Mouse (Mus musculus) myocyte (in vitro differentiated cells): Measurements from ENCODE around the gene Lrrc15. TPM values are rescaled to one million over a fixed set of nuclear protein-coding genes. Genes with fewer than 3 reads are reported as not detected.

Experiments used
- H3K27me3 ChIP-seq: one replicate; pipeline ENCODE4 v1.6.1; 2011; ENCODE audit not compliant: control insufficient read depth, insufficient read depth, insufficient read length
- H3K36me3 ChIP-seq: one replicate; pipeline ENCODE4 v1.6.1; 2011; ENCODE audit not compliant: control insufficient read depth, insufficient read depth
- H3K4me2 ChIP-seq: one replicate; pipeline ENCODE4 v1.6.1; 2011; ENCODE audit warnings: low read depth, control low read depth
- H3K4me3 ChIP-seq: one replicate; pipeline ENCODE4 v1.5.1; 2011; ENCODE audit warnings: mild to moderate bottlenecking, control low read depth, moderate library complexity
- H3K79me2 ChIP-seq: one replicate; pipeline ENCODE4 v1.6.1; 2011; ENCODE audit not compliant: control insufficient read depth, insufficient read depth
- H3ac ChIP-seq: one replicate; pipeline ENCODE4 v1.6.1; 2011; ENCODE audit not compliant: control insufficient read depth, insufficient read length
- CEBPB ChIP-seq: IDR thresholded peaks from 2 replicates; pipeline ENCODE4 v1.6.1; 2011; ENCODE audit warnings: mild to moderate bottlenecking, moderate library complexity; ENCODE audit not compliant: poor library complexity, insufficient read depth, severe bottlenecking
- E2F4 ChIP-seq: IDR thresholded peaks from one replicate; pipeline ENCODE4 v1.6.1; 2011; ENCODE audit warnings: mild to moderate bottlenecking, control low read depth, moderate library complexity; ENCODE audit not compliant: insufficient read depth
- MAX ChIP-seq: IDR thresholded peaks from one replicate; pipeline ENCODE4 v1.6.1; 2011; ENCODE audit warnings: low read depth, mild to moderate bottlenecking, control low read depth
- MYOD1 ChIP-seq, 3 experiments: IDR thresholded peaks; one replicate each; pipeline ENCODE4 v1.6.1; 2011; ENCODE audit warnings: control low read depth in 2 of 3, low read depth in 2 of 3, mild to moderate bottlenecking in 2 of 3, moderate library complexity in 1 of 3; ENCODE audit not compliant: insufficient read length in 2 of 3, control insufficient read depth in 1 of 3
- MYOG ChIP-seq, 3 experiments: IDR thresholded peaks; one replicate each; pipeline ENCODE4 v1.6.1; 2011; ENCODE audit warnings: control low read depth in 2 of 3, low read depth in 2 of 3, mild to moderate bottlenecking in 2 of 3; ENCODE audit not compliant: insufficient read length in 2 of 3, control insufficient read depth in 1 of 3, insufficient read depth in 1 of 3
- POLR2A ChIP-seq: IDR thresholded peaks from one replicate; pipeline ENCODE4 v1.6.1; 2011; ENCODE audit warnings: low read depth, mild to moderate bottlenecking, control low read depth, moderate library complexity; ENCODE audit not compliant: insufficient read length
- POLR2AphosphoS2 ChIP-seq: IDR thresholded peaks from one replicate; pipeline ENCODE4 v1.6.1; 2011; ENCODE audit warnings: low read depth, control low read depth; ENCODE audit not compliant: insufficient read length
- REST ChIP-seq: IDR thresholded peaks from one replicate; pipeline ENCODE4 v1.6.1; 2011; ENCODE audit warnings: mild to moderate bottlenecking, control low read depth, moderate library complexity; ENCODE audit not compliant: insufficient read depth, insufficient read length
- SRF ChIP-seq: IDR thresholded peaks from one replicate; pipeline ENCODE4 v1.6.1; 2011; ENCODE audit warnings: low read depth; ENCODE audit not compliant: control insufficient read depth, insufficient read length
- TCF12 ChIP-seq: IDR thresholded peaks from one replicate; pipeline ENCODE4 v1.6.1; 2011; ENCODE audit warnings: mild to moderate bottlenecking, control low read depth; ENCODE audit not compliant: poor library complexity, insufficient read depth, severe bottlenecking
- TCF3 ChIP-seq: IDR thresholded peaks from one replicate; pipeline ENCODE4 v1.6.1; 2011; ENCODE audit warnings: low read depth, control low read depth; ENCODE audit not compliant: insufficient read length
- USF1 ChIP-seq: IDR thresholded peaks from one replicate; pipeline ENCODE4 v1.6.1; 2011; ENCODE audit warnings: low read depth, mild to moderate bottlenecking, control low read depth, moderate library complexity
- polyA plus RNA-seq: library from polyadenylated mRNA; unstranded; fragments of >200 nt; fragmentation: generic; extraction: Trizol; gene quantifications from one replicate; pipeline ENCODE4 v1.2.1, GENCODE M21; 2012; ENCODE audit warnings: missing spikeins

The Lrrc15 gene
- polyA plus RNA-seq, 1 experiment = 0.04 TPM

- H3K79me2 ChIP-seq = no peaks in the 10 kb centered on the region
- H3K36me3 ChIP-seq = no peaks in the 10 kb centered on the region
- H3K4me2 ChIP-seq = no peak overlapping the region
- H3K27me3 ChIP-seq = no peaks in the 10 kb centered on the region
- no peak overlapping the region for H3ac ChIP-seq
- H3K4me3 ChIP-seq = no peak overlapping the region
- TF ChIP-seq REST (no peak), TCF12 (no peak), POLR2AphosphoS2 (no peak), MYOD1 (IDR thresholded peaks at IDR 0.05; ENCODE audit: control insufficient read depth in 1 of 3, insufficient read length in 2 of 3, low read depth in 2 of 3) (no peak), MYOG (IDR thresholded peaks at IDR 0.05; ENCODE audit: control insufficient read depth in 1 of 3, insufficient read depth in 1 of 3, insufficient read length in 2 of 3, low read depth in 2 of 3) (no peak), USF1 (no peak), TCF3 (no peak), SRF (no peak), MAX (no peak), CEBPB (no peak), POLR2A (no peak), E2F4 (no peak)
Measured at GRCm38 (mm10) chr16:30258441-30258840, 24.6 kb downstream of the Lrrc15 start.

- Histone ChIP-seq H3K79me2 (no peaks in the 10 kb centered on the region), H3K36me3 (no peaks in the 10 kb centered on the region), H3K4me3 (no peak overlapping the region), H3K4me2 (peak overlapping the region; percentile 8), H3K27me3 (no peaks in the 10 kb centered on the region), H3ac (no peak overlapping the region)
- TF ChIP-seq E2F4 = no peak
- TF ChIP-seq TCF12 = no peak
- TF ChIP-seq MYOG (IDR thresholded peaks at IDR 0.05; ENCODE audit: control insufficient read depth in 1 of 3, insufficient read depth in 1 of 3, insufficient read length in 2 of 3, low read depth in 2 of 3) = no peak
- TF ChIP-seq POLR2A = no peak
- no peak for TF ChIP-seq MAX
- TF ChIP-seq SRF = no peak
- TF ChIP-seq MYOD1 (IDR thresholded peaks at IDR 0.05; ENCODE audit: control insufficient read depth in 1 of 3, insufficient read length in 2 of 3, low read depth in 2 of 3) = no peak
Measured at GRCm38 (mm10) chr16:30257718-30258117, 25.3 kb downstream of the Lrrc15 start.

- TF ChIP-seq TCF3 (no peak), USF1 (no peak), REST (no peak), SRF (no peak), MYOG (IDR thresholded peaks at IDR 0.05; ENCODE audit: control insufficient read depth in 1 of 3, insufficient read depth in 1 of 3, insufficient read length in 2 of 3, low read depth in 2 of 3) (no peak), POLR2AphosphoS2 (no peak), E2F4 (no peak), MAX (no peak), POLR2A (no peak), TCF12 (no peak), CEBPB (no peak), MYOD1 (IDR thresholded peaks at IDR 0.05; ENCODE audit: control insufficient read depth in 1 of 3, insufficient read length in 2 of 3, low read depth in 2 of 3) (no peak)
- Histone ChIP-seq H3K27me3 (peaks cover 4% of the 10 kb centered on the region), H3K4me2 (no peak overlapping the region), H3K4me3 (no peak overlapping the region), H3K79me2 (no peaks in the 10 kb centered on the region), H3ac (no peak overlapping the region), H3K36me3 (no peaks in the 10 kb centered on the region)
Measured at GRCm38 (mm10) chr16:30255061-30255460, 28.0 kb downstream of the Lrrc15 start.

- Histone ChIP-seq H3K27me3 (peaks cover 4% of the 10 kb centered on the region), H3K79me2 (no peaks in the 10 kb centered on the region), H3K4me2 (no peak overlapping the region), H3K4me3 (no peak overlapping the region), H3ac (no peak overlapping the region), H3K36me3 (no peaks in the 10 kb centered on the region)
- TF ChIP-seq MYOD1 (IDR thresholded peaks at IDR 0.05; ENCODE audit: control insufficient read depth in 1 of 3, insufficient read length in 2 of 3, low read depth in 2 of 3) (no peak), REST (no peak), MYOG (IDR thresholded peaks at IDR 0.05; ENCODE audit: control insufficient read depth in 1 of 3, insufficient read depth in 1 of 3, insufficient read length in 2 of 3, low read depth in 2 of 3) (no peak), USF1 (no peak), POLR2AphosphoS2 (no peak), TCF12 (no peak), MAX (no peak), SRF (no peak), TCF3 (no peak), E2F4 (no peak), CEBPB (no peak), POLR2A (no peak)
Measured at GRCm38 (mm10) chr16:30253900-30254299, 29.2 kb downstream of the Lrrc15 start.

DNA sequence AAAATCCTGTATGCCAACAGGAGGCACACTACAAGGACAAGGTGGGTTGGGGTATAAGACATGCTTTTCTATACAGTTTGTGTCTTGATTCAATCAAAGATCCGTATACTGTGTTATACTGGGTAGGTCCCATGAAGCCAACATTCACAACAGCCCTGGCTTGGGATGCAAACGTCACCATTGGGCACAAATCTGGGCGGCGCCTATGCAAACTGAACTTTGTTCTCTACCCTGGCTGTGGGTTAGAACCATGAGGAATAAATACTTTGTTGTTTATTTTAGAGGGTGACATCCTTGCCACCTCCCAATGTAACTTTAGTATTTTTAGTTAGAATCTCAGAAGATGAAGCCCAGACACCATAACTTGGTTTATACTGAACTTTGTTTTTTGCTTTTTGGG is 29.7 kb downstream of the Lrrc15 start:
- no peak overlapping the region for H3K4me2 ChIP-seq
- no peaks in the 10 kb centered on the region for H3K36me3 ChIP-seq
- no peaks in the 10 kb centered on the region for H3K79me2 ChIP-seq
- H3K4me3 ChIP-seq = no peak overlapping the region
- TF ChIP-seq POLR2A = no peak
- TF ChIP-seq USF1 = no peak
- TF ChIP-seq SRF = no peak
- no peak for TF ChIP-seq MAX
- no peak for TF ChIP-seq E2F4
- TF ChIP-seq MYOD1 (IDR thresholded peaks at IDR 0.05; ENCODE audit: control insufficient read depth in 1 of 3, insufficient read length in 2 of 3, low read depth in 2 of 3) = no peak
- no peak for TF ChIP-seq REST
- TF ChIP-seq CEBPB = no peak
- no peak for TF ChIP-seq MYOG (IDR thresholded peaks at IDR 0.05; ENCODE audit: control insufficient read depth in 1 of 3, insufficient read depth in 1 of 3, insufficient read length in 2 of 3, low read depth in 2 of 3)
- TF ChIP-seq TCF3 = no peak
- peaks cover 4% of the 10 kb centered on the region for H3K27me3 ChIP-seq
- no peak overlapping the region for H3ac ChIP-seq
